Mouse (Mus musculus) right cerebral cortex, adult 2 months (tissue): ENCODE measurements around the gene F3.
"Not testable (repeated sequence)": the region's sequence is repeated elsewhere in the genome, so short reads cannot be mapped to it uniquely, and the experiment has no call there.

Experiments
- DNase-seq, 2 experiments: peaks; one replicate each; pipeline ENCODE4 v3.0.0; 2021 to 2022; ENCODE audit warnings: low spot score in 2 of 2

F3 gene

GRCm38 (mm10) chr3:121738742-121739342 lies 15.5 kb downstream of the F3 start:
- no peak for DNase-seq

DNA sequence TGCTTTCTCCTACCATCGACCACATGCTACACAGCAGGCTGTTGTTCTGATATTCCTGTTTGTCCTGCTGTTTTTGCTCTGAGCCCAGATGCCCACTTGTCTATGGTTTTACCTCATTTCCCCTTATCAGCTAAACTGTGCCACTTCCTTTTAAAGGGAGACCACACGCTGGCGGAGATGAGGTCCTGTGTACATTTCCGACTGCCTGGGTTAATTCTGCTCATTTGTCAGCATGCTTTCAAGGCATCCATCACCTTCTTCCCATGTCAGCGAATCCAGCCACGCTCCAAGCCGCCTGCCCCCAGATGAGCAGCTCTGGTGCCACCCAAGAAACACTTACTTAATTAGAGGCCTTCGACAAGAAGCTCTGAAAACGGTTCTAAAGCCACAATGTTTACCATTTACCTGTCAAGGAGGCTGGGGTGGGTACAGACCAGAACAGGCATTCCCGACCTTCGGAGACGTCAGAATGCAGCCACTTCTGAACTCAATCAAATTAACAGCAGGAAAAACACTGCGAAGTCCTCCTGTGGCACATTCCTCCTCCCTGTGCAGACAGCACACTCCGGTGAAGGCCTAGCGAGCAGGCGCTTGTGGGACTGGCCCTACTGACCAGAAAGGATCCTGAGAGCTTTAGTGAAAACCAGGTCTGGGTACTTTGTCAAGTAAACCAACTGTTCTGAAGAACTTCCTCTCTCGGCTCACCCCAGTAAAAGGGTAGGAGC lies 16.3 kb downstream of the F3 start:
- DNase-seq, result no peak

GRCm38 (mm10) chr3:121741186-121741848 lies 18.0 kb downstream of the F3 start:
- DNase-seq, result not testable (repeated sequence)

- not testable (repeated sequence) for DNase-seq
Observed at GRCm38 (mm10) chr3:121754319-121755090, 31.2 kb downstream of the F3 start.

DNA sequence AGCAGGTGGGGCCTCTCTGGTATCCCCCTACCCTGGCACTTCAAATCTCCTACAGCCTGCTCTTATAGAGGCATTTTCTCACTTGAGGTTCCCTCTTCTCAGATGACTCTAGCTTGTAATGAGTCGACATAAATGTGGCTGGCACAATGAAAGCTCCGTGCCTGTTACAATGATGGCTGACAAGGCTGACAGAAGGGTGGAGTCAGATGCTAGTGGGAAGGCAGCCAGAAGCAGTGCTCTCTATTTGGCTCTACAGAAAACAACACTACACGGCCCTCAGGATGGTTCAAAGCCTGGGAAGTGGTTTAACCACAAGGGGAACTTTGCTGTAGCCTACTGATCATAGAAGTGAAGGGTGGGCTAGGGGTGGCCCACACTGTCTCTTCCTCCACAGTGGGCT lies 31.8 kb downstream of the F3 start:
- no peak for DNase-seq

DNA sequence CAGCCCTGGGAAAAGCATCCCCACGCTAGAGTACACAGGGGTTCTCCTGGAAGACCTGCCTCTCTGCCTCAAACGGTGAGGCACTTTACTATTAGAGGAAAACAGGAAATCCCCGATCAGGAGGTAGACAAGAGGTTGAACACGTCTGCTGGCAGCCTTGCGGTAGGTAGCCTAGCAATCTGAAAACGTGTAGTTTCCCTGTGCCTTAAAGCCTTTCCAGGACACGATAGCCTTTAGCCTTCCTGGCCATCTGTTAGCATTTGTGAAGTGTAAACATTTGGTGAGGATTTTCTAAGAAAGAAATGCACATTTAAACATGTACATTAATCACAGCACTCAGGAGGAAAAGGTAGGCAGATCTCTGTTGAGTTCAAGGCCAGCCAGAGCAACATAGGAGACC lies 35.0 kb downstream of the F3 start:
- no peak for DNase-seq

- no peak for DNase-seq
Observed at GRCm38 (mm10) chr3:121762056-121762852, 38.9 kb downstream of the F3 start.

- DNase-seq, result no peak
Observed at GRCm38 (mm10) chr3:121766048-121766447, 42.7 kb downstream of the F3 start.

GRCm38 (mm10) chr3:121766818-121767217 lies 43.5 kb downstream of the F3 start:
- no peak for DNase-seq

DNA sequence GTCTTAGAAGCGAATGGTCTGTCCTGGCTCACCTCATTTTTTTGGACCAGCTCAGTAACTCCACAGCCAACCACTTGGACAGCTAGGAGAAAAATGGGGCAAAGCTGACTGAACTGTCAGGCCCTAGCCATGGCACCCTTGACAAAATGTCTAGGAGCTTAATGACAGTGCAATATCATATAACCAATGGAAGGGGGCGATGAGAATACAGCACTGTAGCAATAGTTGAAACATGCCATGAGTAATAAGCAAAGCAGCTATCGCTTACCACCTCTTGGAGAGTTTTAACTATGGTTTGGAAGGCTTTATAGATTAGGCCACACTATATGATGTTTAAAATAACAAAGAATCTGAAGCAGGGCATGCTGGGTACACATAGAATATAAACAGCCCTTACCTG lies 45.4 kb downstream of the F3 start:
- no peak for DNase-seq

DNA sequence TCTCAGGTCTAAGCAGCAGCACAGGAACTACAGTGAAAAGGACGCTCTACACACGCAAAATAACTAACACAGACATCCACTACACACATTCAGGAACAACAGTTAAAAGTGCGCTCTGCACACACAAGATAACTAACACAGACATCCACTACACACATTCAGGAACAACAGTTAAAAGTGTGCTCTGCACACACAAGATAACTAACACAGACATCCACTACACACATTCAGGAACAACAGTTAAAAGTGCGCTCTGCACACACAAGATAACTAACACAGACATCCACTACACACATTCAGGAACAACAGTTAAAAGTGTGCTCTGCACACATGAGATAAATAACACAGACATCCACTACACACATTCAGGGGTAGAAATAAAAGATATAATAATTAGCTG lies 50.0 kb downstream of the F3 start:
- not testable (repeated sequence) for DNase-seq

DNA sequence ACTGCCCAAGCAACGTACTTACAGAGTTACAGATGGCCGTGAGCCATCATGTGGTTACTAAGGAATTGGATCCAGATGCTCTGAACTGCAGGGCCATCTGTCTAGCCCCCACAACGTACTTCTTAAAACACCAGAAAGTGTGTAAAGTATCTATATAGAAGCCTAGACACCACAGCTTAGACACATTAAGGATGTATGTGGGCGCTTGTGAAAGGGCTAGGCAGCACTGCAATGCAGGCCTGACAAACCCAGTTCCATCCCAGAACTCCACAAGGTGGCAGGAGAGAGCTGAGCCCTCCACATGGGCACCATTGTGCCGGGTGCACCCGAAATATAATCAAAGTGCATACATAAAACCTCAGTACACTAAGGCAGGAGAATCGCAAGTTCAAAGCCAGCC lies 54.6 kb downstream of the F3 start:
- DNase-seq, result peak; percentile 80

DNA sequence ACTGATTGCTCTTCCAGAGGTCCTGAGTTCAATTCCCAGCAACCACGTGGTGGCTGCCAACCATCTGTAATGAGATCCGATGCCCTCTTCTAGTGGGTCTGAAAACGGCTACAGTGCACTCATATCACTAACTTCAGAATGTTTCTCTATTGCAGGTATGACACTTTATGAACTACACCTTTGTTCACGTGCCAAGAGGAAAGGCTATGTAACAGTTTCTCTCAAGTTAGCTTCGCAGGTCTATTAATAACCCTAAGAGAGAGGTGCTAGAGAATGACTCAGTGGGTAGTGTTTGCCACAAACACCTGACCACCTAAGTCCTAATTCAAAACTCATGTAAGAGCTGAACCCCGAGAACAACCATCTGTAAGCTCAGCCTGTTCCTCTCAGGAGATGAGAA lies 59.7 kb downstream of the F3 start:
- no peak for DNase-seq
